Mouse (Mus musculus) kidney, adult 18-20 months (tissue): ENCODE measurements at regions not wholly inside any gene's neighbourhood (a gene's known extent, or its start where the extent isn't known, plus 50 kb on each side); places are given as distances from the start of the nearest gene placed in this dataset.

ENCODE experiments used
- DNase-seq: peaks from one replicate; pipeline ENCODE4 v3.0.0; 2021

GRCm38 (mm10) chrX:99540087-99540576 is 69.1 kb upstream of the Pja1 start:
- DNase-seq, result peak; percentile 26

GRCm38 (mm10) chrX:99539684-99540083 is 68.6 kb upstream of the Pja1 start:
- no peak for DNase-seq

GRCm38 (mm10) chrX:99537814-99538213 is 66.7 kb upstream of the Pja1 start:
- no peak for DNase-seq

GRCm38 (mm10) chrX:99534922-99535321 is 63.8 kb upstream of the Pja1 start:
- peak; percentile 59 for DNase-seq

- peak; percentile 39 for DNase-seq
These were observed 60.1 kb upstream of the Pja1 start for GRCm38 (mm10) chrX:99531154-99531553.

GRCm38 (mm10) chrX:99530511-99530910 is 59.4 kb upstream of the Pja1 start:
- no peak for DNase-seq

- no peak for DNase-seq
These were observed 52.2 kb upstream of the Pja1 start for GRCm38 (mm10) chrX:99523306-99523705.

- peak; percentile 72 for DNase-seq
These were observed 51.8 kb upstream of the Pja1 start for GRCm38 (mm10) chrX:99522830-99523229.

- DNase-seq, result no peak
These were observed 51.2 kb upstream of the Pja1 start for GRCm38 (mm10) chrX:99522289-99522688.

GRCm38 (mm10) chrX:99521866-99522265 is 50.8 kb upstream of the Pja1 start:
- no peak for DNase-seq
